Mouse (Mus musculus) liver, embryonic 12.5 days (tissue): ENCODE measurements around the gene Mob4. TPM values are rescaled to one million over a fixed set of nuclear protein-coding genes. Genes with fewer than 3 reads are reported as not detected.

ENCODE experiments used
- ATAC-seq: fragments of 200-750 bp; cut with Nextera tagmentation; 2 replicates; pipeline ENCODE4 v1.8.0; 2017; ENCODE audit warnings: moderate number of reproducible peaks, mild to moderate bottlenecking, moderate library complexity
- H3K27ac ChIP-seq: fragments of 300-500 bp; sonication (generic); 2 replicates; pipeline ENCODE4 v1.5.1; 2016; ENCODE audit warnings: mild to moderate bottlenecking
- H3K27me3 ChIP-seq: fragments of 300-500 bp; sonication (generic); replicated peaks from 2 replicates; pipeline ENCODE4 v1.6.1; 2016; ENCODE audit warnings: mild to moderate bottlenecking, moderate library complexity
- H3K36me3 ChIP-seq: fragments of 300-500 bp; sonication (generic); 2 replicates; pipeline ENCODE4 v1.6.1; 2016; ENCODE audit warnings: mild to moderate bottlenecking, moderate library complexity
- H3K4me1 ChIP-seq: fragments of 300-500 bp; sonication (generic); 2 replicates; pipeline ENCODE4 v1.6.1; 2016
- H3K4me2 ChIP-seq: fragments of 300-500 bp; sonication (generic); 2 replicates; pipeline ENCODE4 v1.6.1; 2016; ENCODE audit warnings: mild to moderate bottlenecking, moderate library complexity
- H3K4me3 ChIP-seq: fragments of 300-500 bp; sonication (generic); 2 replicates; pipeline ENCODE4 v1.5.1; 2016; ENCODE audit warnings: mild to moderate bottlenecking, moderate library complexity
- H3K9ac ChIP-seq: fragments of 300-500 bp; sonication (generic); 2 replicates; pipeline ENCODE4 v1.6.1; 2016; ENCODE audit warnings: mild to moderate bottlenecking, moderate library complexity
- H3K9me3 ChIP-seq: fragments of 300-500 bp; sonication (generic); replicated peaks from 2 replicates; pipeline ENCODE4 v1.6.1; 2016; ENCODE audit warnings: mild to moderate bottlenecking, moderate library complexity
- WGBS: fragments of 180-500 bp; shearing (Covaris S2); methylation state at CpG from one replicate; pipeline ENCODE4 v1.1.7; 2016; ENCODE audit not compliant: insufficient replicate concordance; 5-methylcytosine and 5-hydroxymethylcytosine counted together
- polyA plus RNA-seq: library from polyadenylated mRNA; unstranded; fragments of >200 nt; fragmentation: Nextera tagmentation; extraction: Ambion mirVana; gene quantifications from 2 replicates; pipeline ENCODE4 v1.2.1, GENCODE M21; 2016

Gene Mob4
- 55.4 and 58.8 TPM in 2 replicates for polyA plus RNA-seq

GRCm38 (mm10) chr1:55130943-55131401, at the start of gene Mob4:
Mob4 (plus strand) TSS chr1:55131231.
- peak; percentile 93 for ATAC-seq
- WGBS, result under 1% methylated on average over 40 of the region's 42 CpGs
- Histone ChIP-seq H3K9ac (peak within 1 kb of the TSS; percentile 99), H3K4me2 (peak within 1 kb of the TSS; percentile 80), H3K36me3 (peaks cover 23% of the 10 kb centered on the region), H3K4me3 (peak within 1 kb of the TSS; percentile 100), H3K4me1 (peaks cover 35% of the 10 kb centered on the region), H3K27ac (peak within 1 kb of the TSS; percentile 94), H3K9me3 (no peaks in the 10 kb centered on the region), H3K27me3 (no peaks in the 10 kb centered on the region)

GRCm38 (mm10) chr1:55082106-55082505, 48.9 kb upstream of the Mob4 start:
- Histone ChIP-seq H3K4me2 (no peak overlapping the region), H3K9me3 (no peaks in the 10 kb centered on the region), H3K4me3 (no peak overlapping the region), H3K4me1 (peaks cover 56% of the 10 kb centered on the region), H3K9ac (no peak overlapping the region), H3K27ac (no peak overlapping the region), H3K27me3 (no peaks in the 10 kb centered on the region), H3K36me3 (peaks cover 90% of the 10 kb centered on the region)
- WGBS, result 50% methylated on average over 1 of the region's 1 CpGs
- ATAC-seq, result no peak

DNA sequence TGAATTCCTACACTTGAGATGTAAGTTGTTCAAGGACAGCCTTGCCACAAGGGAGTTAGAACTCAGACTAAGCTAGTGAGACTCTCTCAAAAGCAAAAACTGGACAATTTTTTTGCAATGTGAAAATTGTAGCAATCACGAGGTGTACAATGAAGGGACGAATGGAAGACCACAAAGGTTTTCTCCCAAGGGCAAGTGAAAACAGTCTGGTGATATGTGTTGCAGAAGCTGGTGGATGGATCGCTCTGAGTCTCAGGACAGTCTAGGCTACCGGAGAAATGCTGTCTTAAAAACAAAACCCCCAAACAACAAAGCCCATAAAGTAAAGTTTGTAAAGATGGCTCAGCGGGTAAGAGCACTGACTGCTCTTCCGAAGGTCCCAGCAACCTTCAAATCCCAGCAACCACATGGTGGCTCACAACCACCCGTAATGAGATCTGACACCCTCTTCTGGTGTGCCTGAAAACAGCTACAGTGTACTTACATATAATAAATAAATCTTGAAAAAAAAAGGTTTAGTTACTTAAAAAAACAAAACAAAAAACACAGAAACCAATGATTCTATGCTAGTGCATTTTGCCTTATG, 45.2 kb upstream of the Mob4 start:
- H3K4me1 ChIP-seq, result peaks cover 67% of the 10 kb centered on the region
- no peaks in the 10 kb centered on the region for H3K9me3 ChIP-seq
- H3K9ac ChIP-seq, result peak overlapping the region; percentile 99
- H3K36me3 ChIP-seq, result peaks cover 67% of the 10 kb centered on the region
- H3K4me2 ChIP-seq, result peak overlapping the region; percentile 94
- WGBS, result 27% methylated on average over 7 of the region's 7 CpGs
- peak overlapping the region; percentile 42; the same call in 1 of the 2 replicates for H3K27ac ChIP-seq
- no peaks in the 10 kb centered on the region for H3K27me3 ChIP-seq
- H3K4me3 ChIP-seq, result peak overlapping the region; percentile 96
- ATAC-seq, result no peak

- ATAC-seq, result peak; percentile 14
- H3K4me2 ChIP-seq, result peak overlapping the region; percentile 94
- H3K4me1 ChIP-seq, result peaks cover 72% of the 10 kb centered on the region
- no peaks in the 10 kb centered on the region for H3K9me3 ChIP-seq
- peaks cover 67% of the 10 kb centered on the region for H3K36me3 ChIP-seq
- peak overlapping the region; percentile 96 for H3K4me3 ChIP-seq
- no peaks in the 10 kb centered on the region for H3K27me3 ChIP-seq
- peak overlapping the region; percentile 97 for H3K27ac ChIP-seq
- WGBS, result under 1% methylated on average over 13 of the region's 13 CpGs
- peak overlapping the region; percentile 99 for H3K9ac ChIP-seq
These were observed 44.1 kb upstream of the Mob4 start for GRCm38 (mm10) chr1:55086868-55087400.

DNA sequence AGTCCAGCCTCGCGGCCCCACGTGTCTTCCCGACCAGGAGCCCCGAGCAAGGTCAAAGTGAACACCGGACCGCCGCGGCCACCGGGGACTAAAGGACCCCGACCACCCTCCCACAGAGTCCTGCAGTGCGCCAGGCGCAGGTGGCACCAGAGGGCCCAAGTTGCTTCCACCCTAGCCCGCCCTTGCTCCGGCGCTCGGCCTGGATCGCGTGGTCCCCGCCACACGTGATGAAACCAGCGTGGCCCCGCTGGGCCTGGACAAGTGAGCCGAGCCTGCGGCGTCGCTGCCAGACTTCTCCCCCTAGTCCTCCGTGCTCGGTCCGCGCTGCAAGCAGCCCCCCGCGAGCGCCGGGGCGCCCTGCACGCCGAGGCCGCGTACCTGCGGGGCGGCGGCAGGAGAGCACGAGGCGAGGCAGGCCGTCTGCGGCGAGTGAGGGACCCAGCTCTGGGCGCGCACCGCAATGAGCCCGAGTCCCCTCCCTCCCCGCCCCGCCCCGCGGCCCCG, 43.6 kb upstream of the Mob4 start:
- peak overlapping the region; percentile 97 for H3K27ac ChIP-seq
- peaks cover 66% of the 10 kb centered on the region for H3K36me3 ChIP-seq
- WGBS, result under 1% methylated on average over 49 of the region's 57 CpGs
- H3K27me3 ChIP-seq, result no peaks in the 10 kb centered on the region
- ATAC-seq, result peak; percentile 46
- peak overlapping the region; percentile 99 for H3K9ac ChIP-seq
- H3K9me3 ChIP-seq, result no peaks in the 10 kb centered on the region
- peak overlapping the region; percentile 96 for H3K4me3 ChIP-seq
- H3K4me2 ChIP-seq, result peak overlapping the region; percentile 94
- peaks cover 72% of the 10 kb centered on the region for H3K4me1 ChIP-seq

DNA sequence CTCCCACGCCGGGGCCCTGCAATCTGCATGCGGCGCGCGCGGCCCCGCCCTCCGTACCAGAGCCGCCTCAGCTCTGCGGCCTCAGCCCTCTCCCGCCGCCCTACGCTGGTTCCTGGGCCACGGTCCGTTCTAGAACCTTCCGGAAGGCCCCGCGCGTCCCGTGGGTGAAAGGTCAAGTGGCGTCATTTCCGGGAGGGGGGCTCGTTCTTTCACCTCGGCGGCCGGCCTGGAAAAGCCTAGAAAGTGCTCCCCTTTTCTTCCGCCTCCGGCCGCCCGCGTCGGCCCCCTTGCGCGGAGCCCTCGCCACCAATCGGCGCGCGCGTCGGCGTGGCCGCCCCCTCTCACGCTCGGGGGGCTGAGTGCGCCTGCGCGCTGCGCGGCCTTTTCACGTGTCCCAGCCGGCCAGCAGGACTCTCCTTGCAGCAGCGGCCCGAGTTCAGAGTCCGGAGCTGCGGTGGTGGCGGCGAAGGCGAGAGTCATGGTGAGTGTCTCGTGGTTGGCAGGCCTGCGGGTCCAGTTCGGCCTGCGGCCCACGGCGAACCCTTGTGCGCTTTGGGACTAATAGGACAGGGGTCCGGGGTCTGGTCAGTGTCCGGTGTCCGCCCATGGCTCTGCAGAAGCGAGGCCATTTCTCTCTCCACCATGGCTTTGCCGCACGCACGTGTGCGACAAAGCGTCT, 43.0 kb upstream of the Mob4 start, which contains the start of the genes Hspe1 and Hspd1:
Gene Hspe1 (plus strand): TSS at position 201 of the 679 bp plus-strand sequence.
Gene Hspd1 (minus strand): TSS at position 312 of the 679 bp plus-strand sequence.
- Histone ChIP-seq H3K27ac (peak within 1 kb of the TSS; percentile 97), H3K36me3 (peaks cover 65% of the 10 kb centered on the region), H3K4me3 (peak within 1 kb of the TSS; percentile 96), H3K4me1 (peaks cover 75% of the 10 kb centered on the region), H3K9ac (peak within 1 kb of the TSS; percentile 99), H3K4me2 (peak within 1 kb of the TSS; percentile 94), H3K9me3 (no peaks in the 10 kb centered on the region), H3K27me3 (no peaks in the 10 kb centered on the region)
- under 1% methylated on average over 76 of the region's 76 CpGs for WGBS
- ATAC-seq, result peak; percentile 90

- Histone ChIP-seq H3K4me2 (peak overlapping the region; percentile 94), H3K4me1 (peaks cover 68% of the 10 kb centered on the region), H3K9me3 (no peaks in the 10 kb centered on the region), H3K27ac (peak overlapping the region; percentile 97), H3K36me3 (peaks cover 64% of the 10 kb centered on the region), H3K4me3 (peak overlapping the region; percentile 96), H3K9ac (peak overlapping the region; percentile 99), H3K27me3 (no peaks in the 10 kb centered on the region)
- no peak for ATAC-seq
- WGBS, result 3% methylated on average over 16 of the region's 16 CpGs
These were observed 42.2 kb upstream of the Mob4 start for GRCm38 (mm10) chr1:55088611-55089497.

DNA sequence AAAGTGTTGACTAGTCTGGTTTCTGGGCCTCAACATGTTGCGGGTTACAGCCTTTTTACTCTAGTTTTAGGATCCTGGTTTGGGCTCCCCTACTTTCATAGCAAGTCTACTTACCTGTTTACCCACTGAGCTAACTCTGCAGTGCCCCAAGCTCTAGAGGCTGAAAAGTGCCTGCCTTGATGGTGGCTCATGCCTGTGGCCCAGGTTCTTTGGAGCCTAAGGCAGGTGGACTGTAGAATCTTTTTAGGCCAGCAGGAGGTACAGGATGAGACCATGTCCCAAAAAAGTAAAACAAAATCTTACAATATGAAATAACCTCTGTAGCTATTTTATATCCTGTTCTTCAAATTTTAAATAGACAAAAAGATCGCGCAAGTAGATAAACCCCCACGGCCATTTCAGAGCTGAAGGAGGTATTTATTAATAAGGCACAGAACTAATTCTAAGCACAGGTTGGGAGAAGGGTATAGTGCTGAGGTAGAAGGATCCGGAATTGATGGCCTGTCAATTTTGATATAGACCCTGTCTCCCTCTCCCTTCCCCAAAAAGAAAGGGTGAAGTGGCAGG, 41.5 kb upstream of the Mob4 start:
- peak overlapping the region; percentile 97 for H3K27ac ChIP-seq
- peak overlapping the region; percentile 99 for H3K9ac ChIP-seq
- H3K9me3 ChIP-seq, result no peaks in the 10 kb centered on the region
- H3K4me2 ChIP-seq, result peak overlapping the region; percentile 94
- peak overlapping the region; percentile 96 for H3K4me3 ChIP-seq
- no peaks in the 10 kb centered on the region for H3K27me3 ChIP-seq
- ATAC-seq, result no peak
- 55% methylated on average over 5 of the region's 5 CpGs for WGBS
- H3K4me1 ChIP-seq, result peaks cover 60% of the 10 kb centered on the region
- peaks cover 57% of the 10 kb centered on the region for H3K36me3 ChIP-seq

DNA sequence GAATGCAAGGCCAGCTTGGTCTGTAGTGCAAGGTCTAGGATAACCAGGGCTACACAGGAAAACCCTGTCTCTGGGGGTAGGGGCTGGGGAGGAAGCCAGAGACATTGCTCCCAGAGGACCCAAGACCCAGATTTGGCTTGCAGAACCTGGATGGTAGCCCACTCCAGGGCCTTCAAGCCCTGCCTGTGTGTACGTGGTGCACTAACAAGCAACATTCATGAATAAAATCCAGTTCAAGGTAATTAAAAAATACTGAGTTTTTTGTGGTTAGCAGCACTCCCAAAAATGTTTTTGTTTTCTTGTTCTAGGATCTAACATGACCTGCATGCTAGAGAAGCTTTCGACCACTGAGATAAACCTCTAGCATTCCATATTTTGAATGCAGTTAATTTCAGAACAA, 39.0 kb upstream of the Mob4 start:
- peaks cover 38% of the 10 kb centered on the region for H3K4me1 ChIP-seq
- peak overlapping the region; percentile 28 for H3K27ac ChIP-seq
- peaks cover 42% of the 10 kb centered on the region for H3K36me3 ChIP-seq
- 72% methylated on average over 2 of the region's 2 CpGs for WGBS
- ATAC-seq, result no peak
- no peaks in the 10 kb centered on the region for H3K27me3 ChIP-seq
- H3K9ac ChIP-seq, result no peak overlapping the region
- no peak overlapping the region for H3K4me2 ChIP-seq
- no peak overlapping the region for H3K4me3 ChIP-seq
- H3K9me3 ChIP-seq, result no peaks in the 10 kb centered on the region

GRCm38 (mm10) chr1:55092469-55092868, 38.6 kb upstream of the Mob4 start:
- ATAC-seq, result no peak
- 53% methylated on average over 1 of the region's 1 CpGs for WGBS
- H3K9me3 ChIP-seq, result no peaks in the 10 kb centered on the region
- H3K27me3 ChIP-seq, result no peaks in the 10 kb centered on the region
- peaks cover 36% of the 10 kb centered on the region for H3K4me1 ChIP-seq
- no peak overlapping the region for H3K4me2 ChIP-seq
- peak overlapping the region; percentile 9; the same call in 1 of the 2 replicates for H3K27ac ChIP-seq
- H3K9ac ChIP-seq, result no peak overlapping the region
- H3K4me3 ChIP-seq, result no peak overlapping the region
- H3K36me3 ChIP-seq, result peaks cover 42% of the 10 kb centered on the region
